Mouse (Mus musculus) layer of hippocampus, adult 6 months (tissue): ENCODE measurements around the gene Kif16b. TPM values are rescaled to one million over a fixed set of nuclear protein-coding genes. Genes with fewer than 3 reads are reported as not detected.

ENCODE experiments used
- long read RNA-seq, 2 experiments: library from polyadenylated mRNA; unstranded; transcript quantifications; one replicate each; pipeline ENCODE4 v2.0.0; 2019 to 2020
- polyA plus RNA-seq: library from polyadenylated mRNA; unstranded; fragments of <200 nt; fragmentation: Nextera tagmentation; gene quantifications from 2 replicates; pipeline ENCODE4 v1.2.3, GENCODE M21; 2021

The Kif16b gene
- polyA plus RNA-seq, result 1.5 and 2.2 TPM in 2 replicates
- long read RNA-seq, experiment 1, partial matches to known transcripts, result 4 of 6 reads
- long read RNA-seq, experiment 1, other reads (novel, unspliced or antisense), result 2 of 6 reads
- long read RNA-seq, experiment 2, partial matches to known transcripts, result 8 of 8 reads
- long read RNA-seq, experiment 2, other reads (novel, unspliced or antisense), result 0 of 8 reads

GRCm38 (mm10) chr2:142900862-142901805 lies at the start of gene Kif16b:
Gene Kif16b (minus strand): TSS chr2:142901531.

Other genes with a start within 250 kb of the Kif16b start
- 33.8 and 38.7 TPM in 2 replicates for gene Snrpb2, start 161.5 kb upstream of the Kif16b start, polyA plus RNA-seq
- gene Otor, start 176.9 kb upstream of the Kif16b start, polyA plus RNA-seq, result not detected in 2 replicates